Mouse (Mus musculus) kidney, postnatal 0 days (tissue): ENCODE measurements at regions not wholly inside any gene's neighbourhood (a gene's known extent, or its start where the extent isn't known, plus 50 kb on each side); places are given as distances from the start of the nearest gene placed in this dataset.

Experiments
- ATAC-seq: fragments of 200-750 bp; cut with Nextera tagmentation; replicated peaks from 2 replicates; pipeline ENCODE4 v1.8.0; 2017; ENCODE audit warnings: low read depth, moderate number of reproducible peaks, moderate TSS enrichment, moderate library complexity; ENCODE audit not compliant: low FRiP score
- DNase-seq: peaks from one replicate; pipeline ENCODE4 v3.0.0-alpha.2; 2016; ENCODE audit warnings: low spot score
- H3K27ac ChIP-seq: fragments of 300-500 bp; sonication (generic); 2 replicates; pipeline ENCODE4 v1.5.1; 2014; ENCODE audit warnings: mild to moderate bottlenecking
- H3K27me3 ChIP-seq: fragments of 300-500 bp; sonication (generic); 2 replicates; pipeline ENCODE4 v1.6.1; 2014; ENCODE audit warnings: low read length, mixed read lengths; ENCODE audit not compliant: insufficient read depth
- H3K36me3 ChIP-seq: fragments of 300-500 bp; sonication (generic); 2 replicates; pipeline ENCODE4 v1.6.1; 2014; ENCODE audit warnings: low read length, mixed read lengths; ENCODE audit not compliant: insufficient read depth
- H3K4me1 ChIP-seq: fragments of 300-500 bp; sonication (generic); replicated peaks from 2 replicates; pipeline ENCODE4 v1.6.1; 2014; ENCODE audit warnings: antibody characterized with exemption, low read length, mixed read lengths; ENCODE audit not compliant: insufficient read depth
- H3K4me2 ChIP-seq: fragments of 300-500 bp; sonication (generic); 2 replicates; pipeline ENCODE4 v1.6.1; 2014; ENCODE audit warnings: mild to moderate bottlenecking, low read length, moderate library complexity, mixed read lengths
- H3K4me3 ChIP-seq: fragments of 300-500 bp; sonication (generic); replicated peaks from 2 replicates; pipeline ENCODE4 v1.5.1; 2014; ENCODE audit warnings: low read depth, low read length
- H3K9ac ChIP-seq: fragments of 300-500 bp; sonication (generic); 2 replicates; pipeline ENCODE4 v1.6.1; 2014; ENCODE audit warnings: low read depth, low read length
- H3K9me3 ChIP-seq: fragments of 300-500 bp; sonication (generic); replicated peaks from 2 replicates; pipeline ENCODE4 v1.6.1; 2016; ENCODE audit warnings: low read length, inconsistent platforms, mixed read lengths
- CTCF ChIP-seq: IDR thresholded peaks from 2 replicates; pipeline ENCODE4 v1.5.1; 2016; ENCODE audit warnings: antibody characterized with exemption, low read depth, mild to moderate bottlenecking, moderate library complexity
- WGBS: fragments of 180-500 bp; shearing (Covaris S2); extraction: QIAGEN DNeasy Blood & Tissue Kit; methylation state at CpG from one replicate; pipeline ENCODE4 v1.1.7; 2014; 5-methylcytosine and 5-hydroxymethylcytosine counted together

DNA sequence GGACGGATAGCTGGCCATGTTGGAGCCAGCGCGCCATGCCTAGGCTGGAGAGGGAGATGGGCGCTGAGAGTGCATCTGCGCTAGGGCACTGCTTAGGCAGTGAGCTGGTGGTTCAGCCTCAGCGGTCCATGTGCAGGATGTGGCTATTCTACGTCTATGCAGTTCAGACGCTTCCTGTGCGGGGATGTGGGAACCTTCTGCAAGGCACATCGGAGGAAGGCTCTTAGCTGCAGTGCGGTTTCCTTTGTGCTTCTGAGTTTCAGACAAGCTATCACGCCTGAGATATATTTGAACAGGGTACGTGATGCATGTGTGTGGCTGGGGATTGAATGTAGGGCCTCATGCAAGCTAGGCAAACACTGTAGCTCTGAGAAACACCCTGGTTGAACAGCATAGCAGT is 54.4 kb upstream of the Lrpprc start:
- 87% methylated on average over 13 of the region's 13 CpGs for WGBS
- no peak overlapping the region for H3K4me3 ChIP-seq
- no peak overlapping the region for H3K4me2 ChIP-seq
- H3K36me3 ChIP-seq: no peaks in the 10 kb centered on the region
- no peaks in the 10 kb centered on the region for H3K27me3 ChIP-seq
- H3K27ac ChIP-seq: no peak overlapping the region
- no peaks in the 10 kb centered on the region for H3K4me1 ChIP-seq
- DNase-seq (no peak), ATAC-seq (no peak)
- H3K9ac ChIP-seq: no peak overlapping the region
- TF ChIP-seq CTCF: no peak
- no peaks in the 10 kb centered on the region for H3K9me3 ChIP-seq

DNA sequence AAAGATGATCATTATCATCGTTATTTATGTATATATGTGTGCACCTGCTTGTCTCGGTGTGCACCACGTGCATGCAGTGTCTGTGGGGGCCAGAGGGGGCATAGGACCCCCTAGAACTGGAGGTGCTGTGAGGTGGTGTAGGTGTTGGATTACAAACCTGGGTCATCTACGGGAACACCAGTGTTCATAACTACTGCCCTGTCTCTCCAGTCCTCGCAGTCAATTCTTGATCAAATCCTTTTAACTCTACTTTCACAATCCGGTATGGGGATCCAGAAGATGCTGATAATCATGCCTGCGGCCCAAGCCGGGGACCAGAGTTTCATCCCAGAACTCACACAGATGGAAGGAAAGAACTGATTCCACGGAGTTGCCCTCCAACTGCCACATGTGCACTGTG is 55.6 kb upstream of the Lrpprc start:
- Histone ChIP-seq H3K4me2 (no peak overlapping the region), H3K36me3 (no peaks in the 10 kb centered on the region), H3K9me3 (no peaks in the 10 kb centered on the region), H3K9ac (no peak overlapping the region), H3K4me1 (no peaks in the 10 kb centered on the region), H3K27ac (no peak overlapping the region), H3K4me3 (no peak overlapping the region), H3K27me3 (no peaks in the 10 kb centered on the region)
- 85% methylated on average over 9 of the region's 9 CpGs for WGBS
- no peak for TF ChIP-seq CTCF
- ATAC-seq (no peak), DNase-seq (no peak)

DNA sequence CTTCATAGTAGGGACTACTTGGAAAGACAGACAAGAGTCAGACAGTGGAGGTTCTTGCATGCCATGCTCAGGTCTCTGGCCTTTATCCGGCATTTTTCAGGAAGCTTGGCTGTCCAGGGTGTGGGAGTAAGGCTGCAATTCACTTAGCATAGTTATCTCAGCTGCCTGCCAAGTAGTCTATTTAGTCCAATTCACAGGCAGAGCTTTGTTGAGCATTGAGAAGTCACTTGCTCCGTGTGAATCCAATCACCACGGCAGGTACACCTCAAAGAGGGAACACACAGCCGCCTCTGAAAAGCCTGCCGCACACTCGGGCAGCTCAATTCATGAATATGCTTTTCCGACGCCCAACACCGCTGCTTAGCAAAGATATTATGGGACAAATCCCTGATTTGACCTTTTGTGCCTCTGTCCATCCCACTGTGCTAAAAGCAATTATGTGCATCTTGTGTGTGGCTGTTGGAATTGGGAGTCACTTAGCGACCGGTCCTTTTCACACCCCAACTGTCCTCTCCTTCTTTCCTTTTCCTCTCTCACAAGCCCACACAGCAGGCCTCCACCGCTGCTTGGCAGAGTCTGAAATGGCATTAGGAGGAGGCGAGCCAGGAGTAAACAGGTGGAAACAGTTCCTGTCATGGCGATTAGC is 57.9 kb upstream of the Lrpprc start:
- no peaks in the 10 kb centered on the region for H3K27me3 ChIP-seq
- H3K9ac ChIP-seq: no peak overlapping the region
- no peaks in the 10 kb centered on the region for H3K4me1 ChIP-seq
- no peak for TF ChIP-seq CTCF
- H3K36me3 ChIP-seq: no peaks in the 10 kb centered on the region
- DNase-seq: no peak
- ATAC-seq: no peak
- H3K9me3 ChIP-seq: no peaks in the 10 kb centered on the region
- H3K27ac ChIP-seq: no peak overlapping the region
- H3K4me2 ChIP-seq: no peak overlapping the region
- WGBS: 46% methylated on average over 14 of the region's 14 CpGs
- no peak overlapping the region for H3K4me3 ChIP-seq

DNA sequence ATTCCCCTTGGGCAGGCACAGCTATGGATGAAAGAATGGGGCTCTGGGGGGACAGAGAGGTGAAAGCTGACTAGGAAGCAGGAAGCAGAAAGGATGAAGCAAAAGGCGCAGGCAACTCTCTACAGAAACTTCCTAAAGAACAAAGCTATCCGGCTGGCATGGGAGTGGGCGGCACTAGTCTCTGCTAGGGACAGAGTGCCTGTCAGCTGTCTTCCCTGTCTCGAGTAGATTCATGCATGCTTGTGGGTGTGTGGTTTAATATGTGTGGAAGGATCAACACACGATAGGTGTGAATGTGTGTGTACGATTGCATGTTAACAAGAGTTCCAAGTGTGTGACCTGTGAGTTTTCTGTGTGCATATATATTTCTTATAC is 58.4 kb upstream of the Lrpprc start:
- Histone ChIP-seq H3K36me3 (no peaks in the 10 kb centered on the region), H3K27ac (no peak overlapping the region), H3K4me3 (no peak overlapping the region), H3K9ac (no peak overlapping the region), H3K4me2 (no peak overlapping the region), H3K9me3 (no peaks in the 10 kb centered on the region), H3K27me3 (no peaks in the 10 kb centered on the region), H3K4me1 (no peaks in the 10 kb centered on the region)
- no peak for ATAC-seq
- no peak for TF ChIP-seq CTCF
- 65% methylated on average over 6 of the region's 6 CpGs for WGBS
- DNase-seq: no peak

DNA sequence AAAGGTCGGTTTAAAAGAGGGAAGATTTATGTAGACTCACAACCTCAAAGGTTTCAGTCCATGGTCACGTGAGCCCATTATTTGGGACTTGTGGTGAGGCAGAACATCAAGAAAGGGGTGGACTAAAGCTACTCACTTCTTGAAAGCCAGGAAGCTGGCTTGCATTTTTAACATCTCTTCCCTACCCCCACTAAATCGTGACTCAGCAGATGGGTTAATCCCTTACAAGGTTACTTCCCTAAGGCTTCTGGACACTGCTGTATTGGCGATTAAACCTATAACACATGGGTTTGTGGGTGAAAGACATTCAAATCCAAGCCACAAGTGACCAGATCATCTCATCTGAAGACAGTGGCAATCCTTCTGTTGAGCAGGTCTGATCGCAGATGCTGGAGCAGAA is 59.9 kb upstream of the Lrpprc start:
- WGBS: 77% methylated on average over 5 of the region's 5 CpGs
- H3K4me3 ChIP-seq: no peak overlapping the region
- H3K9ac ChIP-seq: no peak overlapping the region
- no peaks in the 10 kb centered on the region for H3K4me1 ChIP-seq
- DNase-seq (no peak), ATAC-seq (no peak)
- H3K27me3 ChIP-seq: no peaks in the 10 kb centered on the region
- H3K9me3 ChIP-seq: no peaks in the 10 kb centered on the region
- TF ChIP-seq CTCF: no peak
- no peaks in the 10 kb centered on the region for H3K36me3 ChIP-seq
- H3K27ac ChIP-seq: no peak overlapping the region
- H3K4me2 ChIP-seq: no peak overlapping the region

DNA sequence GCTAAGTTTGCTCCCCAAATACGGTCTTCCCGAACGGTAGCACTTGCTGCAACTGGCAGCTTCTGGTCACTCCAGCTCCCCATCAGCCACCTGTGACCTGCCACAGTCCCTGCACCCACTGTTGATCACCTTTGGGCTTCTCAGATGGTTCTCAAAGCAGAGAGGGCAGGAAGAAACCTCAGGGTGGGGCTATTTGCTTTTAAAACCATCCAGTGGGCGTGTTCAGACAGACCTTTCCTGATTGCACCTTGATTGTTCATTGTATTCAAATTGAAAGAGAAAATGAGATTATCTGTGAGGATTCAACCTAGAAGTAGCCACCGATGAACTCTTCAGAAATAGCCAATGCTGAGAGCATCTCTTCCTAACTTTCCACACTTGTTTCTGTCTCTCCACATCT is 60.3 kb upstream of the Lrpprc start:
- no peak overlapping the region for H3K4me2 ChIP-seq
- 89% methylated on average over 5 of the region's 5 CpGs for WGBS
- H3K4me3 ChIP-seq: no peak overlapping the region
- no peaks in the 10 kb centered on the region for H3K4me1 ChIP-seq
- H3K36me3 ChIP-seq: no peaks in the 10 kb centered on the region
- no peak for ATAC-seq
- no peak for DNase-seq
- H3K9me3 ChIP-seq: no peaks in the 10 kb centered on the region
- H3K9ac ChIP-seq: no peak overlapping the region
- TF ChIP-seq CTCF: no peak
- no peaks in the 10 kb centered on the region for H3K27me3 ChIP-seq
- no peak overlapping the region for H3K27ac ChIP-seq

DNA sequence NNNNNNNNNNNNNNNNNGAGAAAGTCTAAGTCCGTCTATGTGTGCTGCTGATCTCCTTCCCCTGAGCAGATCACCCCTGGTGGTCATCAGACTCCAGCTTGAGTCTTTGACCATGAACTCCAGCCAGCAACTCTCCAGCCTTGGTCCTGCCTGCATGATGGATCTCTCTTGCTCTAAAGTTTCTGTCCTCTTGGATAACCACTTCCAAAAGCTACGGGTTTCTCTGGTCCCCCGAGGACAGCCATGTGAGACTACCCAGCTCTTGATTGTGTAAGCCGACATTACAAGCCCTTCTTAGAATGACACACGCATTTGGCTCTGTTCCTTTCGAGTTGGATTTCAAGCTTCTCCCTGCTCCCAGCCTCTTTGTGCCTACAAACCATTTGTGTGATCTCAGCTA is 66.4 kb upstream of the Lrpprc start:
- Histone ChIP-seq H3K9ac (no peak overlapping the region), H3K4me3 (no peak overlapping the region), H3K9me3 (no peaks in the 10 kb centered on the region), H3K4me2 (no peak overlapping the region), H3K27me3 (no peaks in the 10 kb centered on the region), H3K36me3 (no peaks in the 10 kb centered on the region), H3K4me1 (0 out of 2 replicates have a peak, but pooled peaks cover 5% of the 10 kb centered on the region), H3K27ac (no peak overlapping the region)
- WGBS: 81% methylated on average over 6 of the region's 6 CpGs
- DNase-seq: no peak
- TF ChIP-seq CTCF: no peak
- ATAC-seq: no peak
